Mouse (Mus musculus): Measurements from ENCODE around the gene Cbfa2t2.

GRCm38 (mm10) chr2:154567766-154568165 lies 131.5 kb downstream of the Cbfa2t2 start:
- TF ChIP-seq CTCF (IDR thresholded peaks at IDR 0.05; ENCODE audit: extremely low read depth, insufficient read depth, low read length) (no peak), POLR2A (IDR thresholded peaks at IDR 0.05; ENCODE audit: extremely low read depth, insufficient read depth, low read length) (no peak)

Measured in cortical plate, adult 2 months (tissue).